Mouse (Mus musculus) kidney, postnatal 25 days (tissue): ENCODE data around the gene Pgghg.

ENCODE experiments used
- DNase-seq, 2 experiments: peaks; one replicate each; pipeline ENCODE4 v3.0.0; 2021; ENCODE audit warnings: mixed read lengths in 2 of 2

Gene Pgghg

GRCm38 (mm10) chr7:140991117-140991689 lies 50.0 kb downstream of the Pgghg start:
- no peak for DNase-seq
